Mouse (Mus musculus): Measurements from ENCODE around the gene Gcm2. TPM values are rescaled to one million over a fixed set of nuclear protein-coding genes. Genes with fewer than 3 reads are reported as not detected.

The Gcm2 gene
- not detected in 2 replicates for polyA plus RNA-seq (2012)

DNA sequence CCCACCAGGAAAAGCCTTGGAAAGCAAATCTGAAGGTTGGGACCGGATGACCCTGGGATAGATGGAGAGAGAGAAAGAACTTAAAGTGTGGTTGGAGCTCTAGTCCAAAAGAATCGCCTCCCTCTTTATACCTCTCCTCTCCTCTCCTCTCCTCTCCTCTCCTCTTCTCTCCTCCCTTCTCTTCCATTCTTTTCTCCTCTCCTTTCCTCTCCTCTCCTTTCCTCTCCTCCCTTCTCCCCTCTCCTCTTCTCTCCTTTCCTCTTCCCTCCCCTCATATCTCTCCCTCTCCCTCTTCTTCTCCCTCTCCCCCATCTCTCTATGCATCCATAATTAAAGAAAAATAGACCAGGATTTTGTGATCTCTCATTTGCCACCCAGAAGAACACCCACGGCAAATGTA lies at the start of gene Gcm2:
Gcm2 (minus strand) TSS at position 101 of the 400 bp plus-strand sequence.
- no peaks in the 10 kb centered on the region for H3K36me3 ChIP-seq (ENCODE audit: control insufficient read depth)
- TF ChIP-seq TAL1 (IDR thresholded peaks at IDR 0.05; ENCODE audit: low read length): no peak
- TF ChIP-seq GATA1 (IDR thresholded peaks at IDR 0.05; ENCODE audit: low read length): no peak
- H3K4me1 ChIP-seq (ENCODE audit: control insufficient read depth): no peaks in the 10 kb centered on the region
- H3K27me3 ChIP-seq (ENCODE audit: control insufficient read depth): peaks cover 52% of the 10 kb centered on the region
- H3K9me3 ChIP-seq (ENCODE audit: control insufficient read depth, low read length): no peaks in the 10 kb centered on the region
- H3K4me3 ChIP-seq (replicated peaks): no peak within 1 kb of the TSS

- TF ChIP-seq TAL1 (IDR thresholded peaks at IDR 0.05; ENCODE audit: low read length) (no peak), GATA1 (IDR thresholded peaks at IDR 0.05; ENCODE audit: low read length) (no peak)
Observed at GRCm38 (mm10) chr13:41158426-41158825, 47.6 kb upstream of the Gcm2 start.

DNA sequence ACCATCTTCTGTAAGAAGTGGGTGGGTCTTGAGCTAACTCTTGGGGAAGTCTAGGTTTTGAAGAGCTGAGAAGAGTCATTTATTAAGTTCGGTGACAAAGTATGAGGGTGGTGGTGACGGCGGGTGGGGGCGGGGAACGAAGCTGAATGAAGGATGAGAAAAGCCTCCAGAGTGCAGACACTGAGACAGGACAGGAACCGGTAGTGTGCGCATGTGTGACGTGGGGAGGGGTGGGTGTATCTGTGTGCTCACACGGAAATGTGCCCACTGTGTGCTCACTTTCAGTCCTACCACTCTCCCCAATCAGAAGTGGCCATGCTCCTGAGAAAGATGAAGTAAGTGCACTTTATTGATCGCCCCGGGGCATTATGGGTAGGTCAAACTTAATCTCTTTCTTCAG lies 42.3 kb upstream of the Gcm2 start:
- H3K4me3 ChIP-seq (replicated peaks): no peak overlapping the region
- no peaks in the 10 kb centered on the region for H3K9me3 ChIP-seq (ENCODE audit: control insufficient read depth, low read length)
- no peaks in the 10 kb centered on the region for H3K4me1 ChIP-seq (ENCODE audit: control insufficient read depth)
- TF ChIP-seq TAL1 (IDR thresholded peaks at IDR 0.05; ENCODE audit: low read length) (no peak), GATA1 (IDR thresholded peaks at IDR 0.05; ENCODE audit: low read length) (no peak)
- H3K36me3 ChIP-seq (ENCODE audit: control insufficient read depth): no peaks in the 10 kb centered on the region
- no peaks in the 10 kb centered on the region for H3K27me3 ChIP-seq (ENCODE audit: control insufficient read depth)

More at GRCm38 (mm10) chr13:41158426-41158825, 47.6 kb upstream of the Gcm2 start:
- Histone ChIP-seq H3K27me3 (ENCODE audit: control insufficient read depth) (no peaks in the 10 kb centered on the region), H3K4me1 (ENCODE audit: control insufficient read depth) (no peaks in the 10 kb centered on the region), H3K36me3 (ENCODE audit: control insufficient read depth) (no peaks in the 10 kb centered on the region), H3K9me3 (ENCODE audit: control insufficient read depth, low read length) (no peaks in the 10 kb centered on the region), H3K4me3 (replicated peaks) (no peak overlapping the region)

GRCm38 (mm10) chr13:41146271-41146670 lies 35.4 kb upstream of the Gcm2 start:
- no peaks in the 10 kb centered on the region for H3K9me3 ChIP-seq (ENCODE audit: control insufficient read depth, low read length)
- no peaks in the 10 kb centered on the region for H3K27me3 ChIP-seq (ENCODE audit: control insufficient read depth)
- H3K36me3 ChIP-seq (ENCODE audit: control insufficient read depth): no peaks in the 10 kb centered on the region
- no peak overlapping the region for H3K4me3 ChIP-seq (replicated peaks)
- TF ChIP-seq TAL1 (IDR thresholded peaks at IDR 0.05; ENCODE audit: low read length): no peak
- TF ChIP-seq GATA1 (IDR thresholded peaks at IDR 0.05; ENCODE audit: low read length): no peak
- no peaks in the 10 kb centered on the region for H3K4me1 ChIP-seq (ENCODE audit: control insufficient read depth)

- Histone ChIP-seq H3K27me3 (ENCODE audit: control insufficient read depth) (no peaks in the 10 kb centered on the region), H3K4me1 (ENCODE audit: control insufficient read depth) (no peaks in the 10 kb centered on the region), H3K36me3 (ENCODE audit: control insufficient read depth) (no peaks in the 10 kb centered on the region), H3K9me3 (ENCODE audit: control insufficient read depth, low read length) (no peaks in the 10 kb centered on the region), H3K4me3 (replicated peaks) (no peak overlapping the region)
- TF ChIP-seq GATA1 (IDR thresholded peaks at IDR 0.05; ENCODE audit: low read length) (no peak), TAL1 (IDR thresholded peaks at IDR 0.05; ENCODE audit: low read length) (no peak)
Observed at GRCm38 (mm10) chr13:41145433-41145970, 34.7 kb upstream of the Gcm2 start.

GRCm38 (mm10) chr13:41134901-41135300 lies 24.1 kb upstream of the Gcm2 start:
- no peak overlapping the region for H3K4me3 ChIP-seq (replicated peaks)
- no peaks in the 10 kb centered on the region for H3K36me3 ChIP-seq (ENCODE audit: control insufficient read depth)
- no peaks in the 10 kb centered on the region for H3K4me1 ChIP-seq (ENCODE audit: control insufficient read depth)
- TF ChIP-seq TAL1 (IDR thresholded peaks at IDR 0.05; ENCODE audit: low read length): no peak
- TF ChIP-seq GATA1 (IDR thresholded peaks at IDR 0.05; ENCODE audit: low read length): no peak
- no peaks in the 10 kb centered on the region for H3K9me3 ChIP-seq (ENCODE audit: control insufficient read depth, low read length)
- H3K27me3 ChIP-seq (ENCODE audit: control insufficient read depth): no peaks in the 10 kb centered on the region

DNA sequence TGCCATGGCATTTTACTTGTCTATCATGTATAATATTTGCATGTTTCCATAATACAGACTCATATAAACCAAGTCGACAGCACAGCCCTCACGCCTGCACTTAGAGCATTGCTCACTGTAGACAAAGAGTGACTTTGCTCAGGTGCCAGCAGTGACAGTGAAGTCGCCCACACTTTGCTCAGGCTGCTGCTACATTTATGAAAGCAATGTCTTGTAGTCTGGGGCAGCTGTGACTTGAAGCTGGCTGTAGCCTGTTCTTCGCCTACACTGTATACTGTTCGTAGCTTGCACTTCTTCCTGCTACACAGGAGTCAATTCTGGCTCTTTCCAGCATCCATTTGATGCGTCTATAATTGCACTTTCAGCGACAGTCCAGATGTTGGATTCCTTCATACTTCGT lies 18.2 kb upstream of the Gcm2 start:
- H3K36me3 ChIP-seq (ENCODE audit: control insufficient read depth): no peaks in the 10 kb centered on the region
- H3K9me3 ChIP-seq (ENCODE audit: control insufficient read depth, low read length): no peaks in the 10 kb centered on the region
- no peaks in the 10 kb centered on the region for H3K4me1 ChIP-seq (ENCODE audit: control insufficient read depth)
- TF ChIP-seq TAL1 (IDR thresholded peaks at IDR 0.05; ENCODE audit: low read length) (no peak), GATA1 (IDR thresholded peaks at IDR 0.05; ENCODE audit: low read length) (no peak)
- H3K4me3 ChIP-seq (replicated peaks): peak overlapping the region; percentile 27
- H3K27me3 ChIP-seq (ENCODE audit: control insufficient read depth): no peaks in the 10 kb centered on the region

- no peak for TF ChIP-seq GATA1 (IDR thresholded peaks at IDR 0.05; ENCODE audit: low read length)
- no peak for TF ChIP-seq TAL1 (IDR thresholded peaks at IDR 0.05; ENCODE audit: low read length)
- H3K9me3 ChIP-seq (ENCODE audit: control insufficient read depth, low read length): no peaks in the 10 kb centered on the region
- no peaks in the 10 kb centered on the region for H3K36me3 ChIP-seq (ENCODE audit: control insufficient read depth)
- peak overlapping the region; percentile 11 for H3K4me3 ChIP-seq (replicated peaks)
- H3K4me1 ChIP-seq (ENCODE audit: control insufficient read depth): no peaks in the 10 kb centered on the region
- no peaks in the 10 kb centered on the region for H3K27me3 ChIP-seq (ENCODE audit: control insufficient read depth)
Observed at GRCm38 (mm10) chr13:41128326-41128725, 17.5 kb upstream of the Gcm2 start.

DNA sequence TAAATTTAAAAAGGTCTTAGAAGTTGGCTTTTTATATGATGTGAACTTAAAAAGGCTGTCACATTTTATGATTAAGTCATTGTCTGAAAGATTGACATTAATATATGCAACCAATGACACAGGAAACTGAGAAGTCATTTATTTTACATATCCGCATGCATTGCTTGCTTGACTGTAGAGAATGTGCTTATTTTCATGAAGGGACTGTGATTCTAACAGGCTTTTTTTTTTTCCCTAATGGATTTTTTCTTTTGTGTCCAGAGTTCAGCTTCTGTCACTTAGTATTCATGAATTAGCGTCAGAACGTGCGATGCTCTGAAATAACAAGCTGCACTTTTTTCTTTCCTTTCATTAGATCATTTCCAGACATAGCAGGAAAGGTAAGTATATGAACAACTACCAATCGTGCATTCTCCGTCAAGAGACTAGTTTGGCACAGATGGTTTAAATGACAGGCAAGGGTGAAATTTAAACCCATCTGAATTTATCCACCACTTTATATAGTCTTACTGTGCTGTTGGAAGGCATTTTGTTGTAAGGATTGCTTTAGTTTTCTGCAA lies 12.9 kb upstream of the Gcm2 start:
- H3K36me3 ChIP-seq (ENCODE audit: control insufficient read depth): no peaks in the 10 kb centered on the region
- no peaks in the 10 kb centered on the region for H3K27me3 ChIP-seq (ENCODE audit: control insufficient read depth)
- no peaks in the 10 kb centered on the region for H3K4me1 ChIP-seq (ENCODE audit: control insufficient read depth)
- no peak overlapping the region for H3K4me3 ChIP-seq (replicated peaks)
- TF ChIP-seq GATA1 (IDR thresholded peaks at IDR 0.05; ENCODE audit: low read length) (no peak), TAL1 (IDR thresholded peaks at IDR 0.05; ENCODE audit: low read length) (no peak)
- no peaks in the 10 kb centered on the region for H3K9me3 ChIP-seq (ENCODE audit: control insufficient read depth, low read length)
